Comparison of ENCODE assay signal across 9 mouse cellular contexts in the genomic region with DNA sequence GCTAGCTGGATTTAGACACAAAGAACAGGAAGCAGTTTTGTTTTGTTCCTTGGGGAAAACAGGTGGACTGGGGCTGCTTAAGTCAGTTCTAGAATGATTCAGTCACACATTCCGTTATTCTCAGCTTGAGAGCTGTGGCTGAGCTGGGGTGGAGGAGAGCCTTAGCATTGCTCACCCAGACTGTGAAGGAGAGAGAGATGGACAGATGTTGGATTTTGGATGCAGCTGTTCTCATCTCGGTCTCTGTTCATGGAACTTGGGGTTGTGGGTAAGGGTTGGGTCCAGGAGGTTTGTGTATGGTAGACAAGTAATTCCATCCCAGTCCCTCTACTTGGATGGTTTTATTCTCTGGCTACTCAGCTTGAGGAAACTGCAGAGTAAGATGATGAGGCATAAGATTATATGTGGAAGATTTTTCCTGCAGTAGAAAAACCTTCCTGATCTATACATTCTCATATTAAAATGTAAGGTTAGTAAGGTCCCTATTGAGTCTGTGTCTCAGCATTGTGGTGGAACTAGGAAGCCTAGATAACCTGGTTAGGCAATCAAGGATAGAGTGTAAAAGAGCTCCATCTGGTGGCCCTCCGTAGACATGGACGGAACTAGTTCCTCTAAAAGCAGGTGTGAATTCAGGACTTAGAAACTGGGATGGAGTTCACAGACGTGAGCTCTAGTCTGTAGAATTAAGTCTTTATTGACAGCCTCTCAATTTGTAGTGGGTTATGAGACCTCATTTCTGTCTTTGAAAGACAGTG. TPM values are rescaled to one million over a fixed set of nuclear protein-coding genes. Genes with fewer than 3 reads are reported as not detected.
DNase-seq lines count a peak whose midpoint lies in the region; ATAC-seq lines count a peak whose summit lies in the region.
"Had no signal": no experiment of that assay in that cellular context is flagged by ENCODE, and none has a peak within 500 bp of the region (broad histone marks: within the 10 kb centered on the region; RNA-seq: fewer than 3 reads in every experiment).

No protein-coding gene starts in this region.

- H3K27ac ChIP-seq in embryonic facial prominence, embryonic 11.5 days (replicated peaks; ENCODE audit: low read depth, low read length): no peak overlapping the region
- H3K27ac ChIP-seq in embryonic facial prominence, embryonic 10.5 days (replicated peaks): no peak overlapping the region
- no peak overlapping the region for H3K27ac ChIP-seq in midbrain, embryonic 11.5 days (ENCODE audit: low read depth, low read length)
- H3K27ac ChIP-seq in midbrain, embryonic 13.5 days: no peak overlapping the region
- H3K27ac ChIP-seq: midbrain, embryonic 12.5 days had no signal

- peak; percentile 50 for DNase-seq in embryonic facial prominence, embryonic 11.5 days (ENCODE audit: low spot score)
- no peak for DNase-seq in embryonic facial prominence, embryonic 10.5 days (ENCODE audit: low spot score)
- peak; percentile 82 for DNase-seq in midbrain, embryonic 11.5 days (ENCODE audit: low spot score, missing footprints)
- peak; percentile 54 for DNase-seq in naive thymus-derived CD4-positive, alpha-beta T cell, adult 2 months (ENCODE audit: low read depth)
- DNase-seq in cerebellum, adult 9-11 months: no peak
- no peak for DNase-seq in ovary, adult 18-20 months (ENCODE audit: low spot score)

- no peaks in the 10 kb centered on the region for H3K4me1 ChIP-seq in embryonic facial prominence, embryonic 11.5 days (ENCODE audit: control insufficient read depth, insufficient read depth, low read length)
- H3K4me1 ChIP-seq in embryonic facial prominence, embryonic 10.5 days: no peaks in the 10 kb centered on the region
- H3K4me1 ChIP-seq in midbrain, embryonic 11.5 days (ENCODE audit: control insufficient read depth, insufficient read depth, low read length): no peaks in the 10 kb centered on the region
- H3K4me1 ChIP-seq in midbrain, embryonic 13.5 days (replicated peaks): no peaks in the 10 kb centered on the region
- H3K4me1 ChIP-seq: midbrain, embryonic 12.5 days had no signal

- H3K9ac ChIP-seq in embryonic facial prominence, embryonic 11.5 days (replicated peaks; ENCODE audit: low read length): no peak overlapping the region
- no peak overlapping the region for H3K9ac ChIP-seq in midbrain, embryonic 11.5 days (ENCODE audit: low read length)
- no peak overlapping the region for H3K9ac ChIP-seq in midbrain, embryonic 13.5 days (replicated peaks)
- H3K9ac ChIP-seq: midbrain, embryonic 12.5 days had no signal

- no peak overlapping the region for H3K4me3 ChIP-seq in embryonic facial prominence, embryonic 11.5 days (ENCODE audit: low read depth, low read length)
- no peak overlapping the region for H3K4me3 ChIP-seq in embryonic facial prominence, embryonic 10.5 days
- H3K4me3 ChIP-seq in midbrain, embryonic 11.5 days (ENCODE audit: low read depth, low read length): no peak overlapping the region
- no peak overlapping the region for H3K4me3 ChIP-seq in midbrain, embryonic 13.5 days (replicated peaks)
- H3K4me3 ChIP-seq: midbrain, embryonic 12.5 days had no signal

- peaks cover 10% of the 10 kb centered on the region for H3K36me3 ChIP-seq in embryonic facial prominence, embryonic 11.5 days (replicated peaks; ENCODE audit: control insufficient read depth, insufficient read depth, low read depth, low read length)
- peaks cover 97% of the 10 kb centered on the region for H3K36me3 ChIP-seq in embryonic facial prominence, embryonic 10.5 days (replicated peaks)
- H3K36me3 ChIP-seq in midbrain, embryonic 11.5 days (ENCODE audit: control insufficient read depth, insufficient read depth, low read length): peaks cover 21% of the 10 kb centered on the region; the same call in 1 of the 2 replicates
- H3K36me3 ChIP-seq in midbrain, embryonic 13.5 days: peaks cover 79% of the 10 kb centered on the region

- no peak overlapping the region for H3K4me2 ChIP-seq in embryonic facial prominence, embryonic 11.5 days (ENCODE audit: low read depth, low read length)
- no peak overlapping the region for H3K4me2 ChIP-seq in midbrain, embryonic 11.5 days
- H3K4me2 ChIP-seq in midbrain, embryonic 13.5 days (replicated peaks): no peak overlapping the region
- H3K4me2 ChIP-seq: midbrain, embryonic 12.5 days had no signal

- H3K27me3 ChIP-seq in embryonic facial prominence, embryonic 11.5 days (ENCODE audit: control insufficient read depth, insufficient read depth, low read length): no peaks in the 10 kb centered on the region
- H3K27me3 ChIP-seq in embryonic facial prominence, embryonic 10.5 days (replicated peaks; ENCODE audit: low read depth, poor library complexity, severe bottlenecking): no peaks in the 10 kb centered on the region
- H3K27me3 ChIP-seq in midbrain, embryonic 11.5 days (ENCODE audit: control insufficient read depth, insufficient read depth, low read length): no peaks in the 10 kb centered on the region
- no peaks in the 10 kb centered on the region for H3K27me3 ChIP-seq in midbrain, embryonic 13.5 days
- H3K27me3 ChIP-seq: midbrain, embryonic 12.5 days had no signal

- ATAC-seq in embryonic facial prominence, embryonic 11.5 days (replicated peaks; ENCODE audit: insufficient number of reproducible peaks, low FRiP score, low TSS enrichment, low read depth): no peak
- ATAC-seq in midbrain, embryonic 11.5 days (ENCODE audit: low FRiP score): no peak
- ATAC-seq in midbrain, embryonic 13.5 days: no peak
- peak; percentile 81 for ATAC-seq in erythroblast, adult 5-6 weeks (replicated peaks; ENCODE audit: low FRiP score, poor library complexity, severe bottlenecking)

- WGBS in embryonic facial prominence, embryonic 11.5 days: 76% methylated on average over 5 of the region's 5 CpGs
- WGBS in embryonic facial prominence, embryonic 10.5 days: 81% methylated on average over 5 of the region's 5 CpGs
- WGBS in midbrain, embryonic 11.5 days: 86% methylated on average over 5 of the region's 5 CpGs
- 80% methylated on average over 5 of the region's 5 CpGs for WGBS in midbrain, embryonic 13.5 days

- H3K9me3 ChIP-seq in embryonic facial prominence, embryonic 11.5 days (replicated peaks; ENCODE audit: control insufficient read depth, low read length): no peaks in the 10 kb centered on the region
- H3K9me3 ChIP-seq in embryonic facial prominence, embryonic 10.5 days: no peaks in the 10 kb centered on the region
- H3K9me3 ChIP-seq in midbrain, embryonic 11.5 days (ENCODE audit: control insufficient read depth, low read length): no peaks in the 10 kb centered on the region
- no peaks in the 10 kb centered on the region for H3K9me3 ChIP-seq in midbrain, embryonic 13.5 days
- H3K9me3 ChIP-seq: midbrain, embryonic 12.5 days had no signal

RNA-seq across cellular contexts. Expression of gene Dera, which starts 7.0 kb away (rescaled TPM):
- 64.7 and 74.5 TPM in 2 replicates for polyA plus RNA-seq in embryonic facial prominence, embryonic 11.5 days (2014; fragmentation: Nextera tagmentation; extraction: Ambion mirVana)
- 72.3 and 80.2 TPM in 2 replicates for polyA plus RNA-seq in embryonic facial prominence, embryonic 10.5 days (2016; fragmentation: Nextera tagmentation; extraction: Ambion mirVana)
- polyA plus RNA-seq in midbrain, embryonic 11.5 days (2014; fragmentation: Nextera tagmentation; extraction: Ambion mirVana): 59.9 and 64.0 TPM in 2 replicates
- polyA plus RNA-seq in midbrain, embryonic 13.5 days (2015; fragmentation: Nextera tagmentation; extraction: Ambion mirVana): 19.1 and 19.7 TPM in 2 replicates
- 12.3 and 20.0 TPM in 2 replicates for total RNA-seq in erythroblast, adult 5-6 weeks (2015; ENCODE audit: low replicate concordance)
- 7.8 and 15.8 TPM in 2 replicates for total RNA-seq in erythroblast, adult 5-6 weeks (2017; ENCODE audit: low replicate concordance)

RNA-seq across cellular contexts. Expression of gene Strap, which starts 12.5 kb away (rescaled TPM):
- 280 and 283 TPM in 2 replicates for polyA plus RNA-seq in embryonic facial prominence, embryonic 11.5 days (2014; fragmentation: Nextera tagmentation; extraction: Ambion mirVana)
- polyA plus RNA-seq in embryonic facial prominence, embryonic 10.5 days (2016; fragmentation: Nextera tagmentation; extraction: Ambion mirVana): 221 and 223 TPM in 2 replicates
- polyA plus RNA-seq in midbrain, embryonic 11.5 days (2014; fragmentation: Nextera tagmentation; extraction: Ambion mirVana): 259 and 280 TPM in 2 replicates
- 172 and 189 TPM in 2 replicates for polyA plus RNA-seq in midbrain, embryonic 13.5 days (2015; fragmentation: Nextera tagmentation; extraction: Ambion mirVana)
- total RNA-seq in erythroblast, adult 5-6 weeks (2015; ENCODE audit: low replicate concordance): 41.3 and 52.5 TPM in 2 replicates
- total RNA-seq in erythroblast, adult 5-6 weeks (2017; ENCODE audit: low replicate concordance): 39.0 and 64.4 TPM in 2 replicates

Comparison
In these comparisons a context has a peak if more than half of its experiments do, and no peak if none do; other contexts are left out.
1. DNase-seq: peak in embryonic facial prominence, embryonic 11.5 days (single experiment), midbrain, embryonic 11.5 days (single experiment) and naive thymus-derived CD4-positive, alpha-beta T cell, adult 2 months (single experiment); none in embryonic facial prominence, embryonic 10.5 days (single experiment), cerebellum, adult 9-11 months (single experiment) and ovary, adult 18-20 months (single experiment).